Mouse (Mus musculus) fat pad, adult 2 months (tissue): ENCODE measurements at regions not wholly inside any gene's neighbourhood (a gene's known extent, or its start where the extent isn't known, plus 50 kb on each side); places are given as distances from the start of the nearest gene placed in this dataset.
"Not testable (repeated sequence)": the region's sequence is repeated elsewhere in the genome, so short reads cannot be mapped to it uniquely, and the experiment has no call there.

ENCODE experiments used
- DNase-seq: peaks from one replicate; pipeline ENCODE4 v3.0.0-alpha.2; 2011; ENCODE audit warnings: low read depth, low spot score; ENCODE audit errors: extremely low read depth

GRCm38 (mm10) chr5:64582031-64582430, 221.2 kb upstream of the Klf3 start:
- DNase-seq = no peak

GRCm38 (mm10) chr5:64584308-64584707, 218.9 kb upstream of the Klf3 start:
- no peak for DNase-seq

- no peak for DNase-seq
Measured at GRCm38 (mm10) chr5:64585076-64585786, 218.0 kb upstream of the Klf3 start.

- no peak for DNase-seq
Measured at GRCm38 (mm10) chr5:64586316-64586715, 216.9 kb upstream of the Klf3 start.

- DNase-seq = no peak
Measured at GRCm38 (mm10) chr5:64586933-64587332, 216.3 kb upstream of the Klf3 start.

- no peak for DNase-seq
Measured at GRCm38 (mm10) chr5:64587895-64588738, 215.1 kb upstream of the Klf3 start.

- DNase-seq = not testable (repeated sequence)
Measured at GRCm38 (mm10) chr5:64588768-64589167, 214.4 kb upstream of the Klf3 start.

- no peak for DNase-seq
Measured at GRCm38 (mm10) chr5:64590036-64590435, 213.2 kb upstream of the Klf3 start.

GRCm38 (mm10) chr5:64590747-64591146, 212.4 kb upstream of the Klf3 start:
- DNase-seq = no peak

GRCm38 (mm10) chr5:64591792-64592191, 211.4 kb upstream of the Klf3 start:
- no peak for DNase-seq

GRCm38 (mm10) chr5:64595220-64595619, 208.0 kb upstream of the Klf3 start:
- no peak for DNase-seq

- DNase-seq = no peak
Measured at GRCm38 (mm10) chr5:64595751-64596344, 207.3 kb upstream of the Klf3 start.

GRCm38 (mm10) chr5:64597021-64597420, 206.2 kb upstream of the Klf3 start:
- no peak for DNase-seq

- DNase-seq = no peak
Measured at GRCm38 (mm10) chr5:64597451-64597850, 205.7 kb upstream of the Klf3 start.

- DNase-seq = no peak
Measured at GRCm38 (mm10) chr5:64598606-64599005, 204.6 kb upstream of the Klf3 start.

GRCm38 (mm10) chr5:64599015-64599414, 204.2 kb upstream of the Klf3 start:
- DNase-seq = no peak

GRCm38 (mm10) chr5:64599865-64600288, 203.3 kb upstream of the Klf3 start:
- no peak for DNase-seq

- DNase-seq = no peak
Measured at GRCm38 (mm10) chr5:64600392-64600791, 202.8 kb upstream of the Klf3 start.

GRCm38 (mm10) chr5:64600811-64601210, 202.4 kb upstream of the Klf3 start:
- DNase-seq = no peak

- DNase-seq = no peak
Measured at GRCm38 (mm10) chr5:64601285-64601684, 201.9 kb upstream of the Klf3 start.

- no peak for DNase-seq
Measured at GRCm38 (mm10) chr5:64601832-64602231, 201.4 kb upstream of the Klf3 start.
